Mouse (Mus musculus) urinary bladder, postnatal 25 days (tissue): Measurements from ENCODE around the gene Dnmt1.

Experiments used
- DNase-seq: peaks from one replicate; pipeline ENCODE4 v3.0.0; 2022; ENCODE audit warnings: low spot score

The Dnmt1 gene

DNA sequence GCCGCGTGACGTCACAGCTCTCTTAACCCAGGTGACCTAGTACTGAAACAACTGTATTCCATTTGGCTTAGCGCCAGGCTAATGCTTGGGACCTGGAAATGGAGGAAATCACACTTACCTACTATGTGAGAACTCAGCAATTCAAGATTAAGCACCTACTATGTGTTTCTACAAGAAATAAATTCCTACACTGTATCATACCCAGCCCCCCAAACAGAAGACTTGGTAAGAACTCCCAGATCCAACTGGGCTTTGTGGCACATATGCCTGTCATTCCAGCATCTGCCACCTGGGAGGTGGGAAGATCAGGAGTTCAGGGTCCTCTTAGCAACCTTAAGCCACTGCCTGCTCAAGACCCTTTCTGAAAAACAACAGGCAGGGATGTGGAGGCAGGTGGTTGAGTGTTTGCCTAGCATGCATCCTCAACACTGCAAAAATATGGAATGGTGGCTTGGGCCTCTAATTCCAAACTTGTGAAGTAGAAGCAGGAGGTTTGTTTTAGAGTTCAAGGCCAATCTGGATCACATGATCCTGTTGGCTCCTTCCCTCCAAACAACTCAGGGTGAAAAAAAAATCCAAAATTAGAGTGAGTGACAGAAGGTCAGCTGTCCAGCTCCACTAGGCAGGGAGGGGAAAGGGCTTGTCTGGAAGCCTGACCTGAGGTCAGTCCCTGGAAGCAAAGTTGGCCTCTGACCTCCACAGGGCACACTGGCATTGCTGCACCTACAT lies 17.4 kb upstream of the Dnmt1 start:
- DNase-seq: no peak

DNA sequence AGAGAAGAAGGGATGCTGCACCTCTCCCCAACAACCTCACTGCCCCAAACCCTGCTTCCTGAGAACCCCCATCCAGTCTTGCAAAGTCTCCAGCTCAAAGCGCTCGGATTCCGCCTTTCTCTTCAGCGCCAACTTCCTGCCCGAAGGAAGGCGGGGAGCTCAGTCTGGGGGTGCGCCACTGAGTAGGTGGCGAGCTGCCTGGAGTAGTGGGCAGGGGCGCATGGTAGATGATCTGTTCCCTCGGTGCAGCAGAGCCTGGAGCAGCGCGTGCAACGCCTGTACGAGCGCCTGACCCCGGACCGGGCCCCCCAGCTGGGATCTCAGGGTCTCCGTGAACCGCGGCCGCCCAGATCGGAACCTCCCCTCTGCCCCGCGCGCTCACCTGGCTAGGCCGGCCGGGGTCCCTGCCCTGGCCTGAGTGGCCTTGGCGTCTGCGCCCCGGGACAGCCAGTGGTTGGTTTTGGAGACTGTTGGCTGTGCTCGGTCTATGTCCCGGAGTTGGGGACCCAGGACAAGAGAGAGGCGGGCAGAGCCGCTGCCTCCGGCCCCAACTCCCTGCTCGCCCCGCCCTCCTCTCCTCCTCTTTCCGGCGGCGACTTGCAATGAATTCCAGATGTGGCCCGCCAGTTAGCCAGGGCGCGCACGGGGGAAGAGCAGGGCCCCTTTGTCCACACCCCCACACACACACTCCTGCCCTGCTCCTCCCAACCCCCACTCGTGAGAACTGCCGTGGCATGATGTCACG lies 16.7 kb upstream of the Dnmt1 start, which contains the start of gene S1pr2:
Gene S1pr2 (minus strand): TSS at position 566 of the 745 bp plus-strand sequence.
- peak; percentile 71 for DNase-seq

DNA sequence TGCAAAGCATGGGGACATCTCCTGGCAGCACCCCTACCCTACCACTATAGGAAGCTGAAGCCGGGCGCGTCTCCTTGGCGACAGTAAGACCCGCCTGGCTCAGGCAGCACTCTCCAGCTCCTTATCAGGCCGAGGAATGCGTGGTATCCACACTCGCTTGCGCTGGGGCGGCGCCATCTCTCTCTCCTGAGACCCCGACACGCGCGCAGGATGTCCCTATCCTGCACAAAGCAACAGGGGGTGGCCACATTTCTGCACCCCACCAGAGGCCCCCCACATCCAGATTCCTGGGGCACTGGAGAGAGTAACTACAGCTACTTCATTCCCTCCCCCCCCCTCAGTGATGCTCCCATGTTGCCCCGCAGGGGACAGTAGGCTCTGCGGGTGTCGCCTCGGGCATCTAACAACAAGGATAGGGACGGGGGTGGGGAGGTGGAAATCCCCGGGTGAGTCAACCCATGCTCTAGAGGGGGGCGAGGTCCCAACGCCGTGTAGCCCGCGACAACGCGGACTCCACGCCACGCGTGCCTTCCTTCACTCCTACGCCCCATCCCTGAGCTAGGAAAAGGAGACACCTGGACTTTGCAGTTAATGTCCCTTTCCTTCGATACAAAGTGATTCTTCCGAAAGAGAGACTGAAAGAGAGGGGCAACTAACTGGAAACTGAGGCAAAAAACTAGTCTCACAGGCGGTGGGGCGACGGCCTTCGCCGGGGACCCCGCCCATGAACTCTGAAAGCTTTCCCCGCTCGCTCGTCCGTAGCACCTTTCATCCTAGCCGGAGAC lies 15.9 kb upstream of the Dnmt1 start:
- DNase-seq: peak; percentile 43

GRCm38 (mm10) chr9:20973682-20974075 lies 14.0 kb upstream of the Dnmt1 start:
- DNase-seq: no peak

DNA sequence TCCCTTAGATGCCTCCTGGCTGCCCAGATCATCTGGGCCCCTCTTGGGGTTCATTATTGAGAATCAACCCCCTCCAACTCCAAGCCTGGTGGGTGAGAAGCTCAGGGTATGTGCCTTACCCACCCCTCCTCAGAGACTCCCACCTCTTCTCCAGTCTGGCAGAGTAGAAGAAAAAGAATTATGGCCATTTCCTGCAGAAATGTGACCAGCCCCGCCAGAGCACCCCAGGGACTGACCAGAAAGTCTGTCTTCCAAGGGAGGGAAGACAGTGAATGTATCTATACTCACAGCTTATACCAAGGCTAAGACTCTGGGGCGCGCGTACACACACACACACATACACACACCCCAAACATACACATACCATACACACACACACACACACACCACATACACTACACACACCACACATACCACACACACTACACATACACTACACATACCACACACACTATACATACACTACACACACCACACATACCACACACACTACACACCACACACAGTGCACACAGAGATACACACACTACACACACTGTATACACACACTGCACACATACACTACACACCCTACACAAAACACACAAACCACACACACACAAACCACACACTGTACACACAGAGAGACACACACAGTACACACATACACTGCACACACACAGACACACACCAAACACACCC lies 13.5 kb upstream of the Dnmt1 start:
- DNase-seq: no peak

- peak; percentile 47 for DNase-seq
Measured at GRCm38 (mm10) chr9:20972141-20972992, 12.7 kb upstream of the Dnmt1 start.

- DNase-seq: peak; percentile 13
Measured at GRCm38 (mm10) chr9:20971751-20972140, 12.1 kb upstream of the Dnmt1 start.

DNA sequence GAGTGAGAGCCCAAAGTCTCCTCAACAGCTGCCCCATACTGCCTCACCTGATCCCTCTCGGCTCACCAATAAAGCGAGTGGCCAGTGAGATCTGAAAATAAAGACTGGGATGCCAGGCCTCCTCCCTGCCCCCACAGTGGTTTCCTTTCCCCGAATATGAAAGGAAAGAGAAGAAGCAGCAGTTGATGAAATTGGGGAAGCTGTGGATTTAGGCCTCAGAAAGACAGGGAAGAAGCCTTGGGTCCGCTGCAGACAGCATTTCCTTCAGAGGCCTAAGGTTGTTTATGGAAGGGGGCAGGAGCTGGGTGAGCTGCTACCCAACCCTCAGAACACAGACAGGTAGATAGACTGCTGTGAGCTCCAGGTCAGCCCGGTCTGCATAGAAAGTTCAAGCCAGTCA lies 7.1 kb upstream of the Dnmt1 start:
- no peak for DNase-seq

GRCm38 (mm10) chr9:20966008-20966407 lies 6.3 kb upstream of the Dnmt1 start:
- DNase-seq: no peak

GRCm38 (mm10) chr9:20965606-20966005 lies 5.9 kb upstream of the Dnmt1 start:
- DNase-seq: no peak

DNA sequence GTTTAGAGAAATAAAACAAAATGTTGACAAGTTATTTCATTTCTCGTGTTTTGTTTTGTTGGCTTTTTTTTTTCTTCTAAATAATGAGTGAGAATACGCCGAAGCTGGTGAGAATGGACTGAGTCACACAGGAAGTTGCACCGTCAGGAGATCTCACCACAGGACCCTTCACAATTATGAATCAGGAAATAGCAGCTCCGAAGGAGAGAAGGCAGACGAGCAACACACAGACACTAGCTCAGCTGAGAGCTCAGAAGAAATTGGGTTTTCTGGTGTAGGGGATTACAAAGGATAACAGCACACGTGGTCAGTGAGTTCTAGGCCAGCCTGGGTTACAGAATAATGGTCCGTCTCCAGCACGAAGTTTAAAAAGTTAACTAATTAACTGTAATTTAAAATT lies 1.9 kb upstream of the Dnmt1 start:
- no peak for DNase-seq

DNA sequence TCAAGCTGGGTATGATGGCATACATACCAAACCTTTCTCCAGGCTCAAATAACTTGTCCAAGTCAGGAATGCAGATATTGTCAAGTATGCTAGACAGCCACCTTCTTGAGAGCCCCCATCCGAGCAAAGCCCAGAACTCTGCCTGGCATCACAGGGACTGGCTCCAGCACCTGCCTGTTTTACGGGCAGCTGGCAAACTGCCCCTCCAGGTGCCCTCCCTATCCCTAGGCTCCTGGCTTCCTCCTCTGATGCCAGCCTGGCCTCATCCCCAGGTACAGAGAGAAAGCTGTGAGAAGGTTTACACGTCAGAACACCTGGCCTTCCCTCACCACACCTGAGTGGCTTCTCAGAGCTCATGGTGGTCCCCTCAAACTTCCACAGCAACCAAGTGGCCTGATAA lies 2.7 kb downstream of the Dnmt1 start:
- no peak for DNase-seq

- peak; percentile 89 for DNase-seq
Measured at GRCm38 (mm10) chr9:20952520-20953227, 7.0 kb downstream of the Dnmt1 start.

GRCm38 (mm10) chr9:20951966-20952519 lies 7.6 kb downstream of the Dnmt1 start:
- peak; percentile 21 for DNase-seq

DNA sequence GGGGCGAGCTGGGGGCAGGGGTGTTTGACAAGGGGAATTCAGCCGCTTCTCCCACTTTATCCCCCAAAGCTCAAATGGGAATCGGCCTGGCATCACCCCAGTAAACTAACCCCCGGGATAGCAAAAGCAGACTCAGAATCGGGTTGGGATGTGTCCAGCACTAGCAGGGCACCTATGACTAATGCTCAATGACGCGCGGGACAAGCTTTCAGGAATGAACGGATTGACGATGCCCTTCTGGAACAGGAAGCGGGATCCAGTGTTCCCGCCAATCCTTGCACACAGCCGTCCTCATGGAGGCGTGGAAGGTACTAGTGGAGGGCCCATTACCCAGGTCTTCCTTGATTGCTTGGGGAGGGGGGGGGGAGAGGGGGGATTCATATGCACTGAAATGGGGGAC lies 8.2 kb downstream of the Dnmt1 start:
- DNase-seq: peak; percentile 29

DNA sequence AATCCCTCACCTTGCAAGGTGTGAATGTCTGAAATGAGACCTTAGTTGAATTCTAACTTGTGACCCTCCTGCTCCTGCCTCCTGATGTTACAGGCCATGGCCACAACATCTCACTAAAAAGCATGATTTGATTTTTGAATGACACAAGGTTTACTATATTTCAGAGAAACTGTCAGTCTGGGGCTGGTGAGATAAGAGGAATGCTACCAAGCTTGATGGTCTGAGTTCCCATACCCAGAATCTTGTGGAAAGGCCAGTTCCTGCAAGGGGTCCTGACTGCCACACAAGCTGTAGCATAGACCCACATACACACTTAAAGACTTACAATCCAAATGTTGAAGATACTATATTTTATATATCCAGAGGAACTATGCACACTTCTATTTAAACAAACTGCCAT lies 9.3 kb downstream of the Dnmt1 start:
- no peak for DNase-seq

DNA sequence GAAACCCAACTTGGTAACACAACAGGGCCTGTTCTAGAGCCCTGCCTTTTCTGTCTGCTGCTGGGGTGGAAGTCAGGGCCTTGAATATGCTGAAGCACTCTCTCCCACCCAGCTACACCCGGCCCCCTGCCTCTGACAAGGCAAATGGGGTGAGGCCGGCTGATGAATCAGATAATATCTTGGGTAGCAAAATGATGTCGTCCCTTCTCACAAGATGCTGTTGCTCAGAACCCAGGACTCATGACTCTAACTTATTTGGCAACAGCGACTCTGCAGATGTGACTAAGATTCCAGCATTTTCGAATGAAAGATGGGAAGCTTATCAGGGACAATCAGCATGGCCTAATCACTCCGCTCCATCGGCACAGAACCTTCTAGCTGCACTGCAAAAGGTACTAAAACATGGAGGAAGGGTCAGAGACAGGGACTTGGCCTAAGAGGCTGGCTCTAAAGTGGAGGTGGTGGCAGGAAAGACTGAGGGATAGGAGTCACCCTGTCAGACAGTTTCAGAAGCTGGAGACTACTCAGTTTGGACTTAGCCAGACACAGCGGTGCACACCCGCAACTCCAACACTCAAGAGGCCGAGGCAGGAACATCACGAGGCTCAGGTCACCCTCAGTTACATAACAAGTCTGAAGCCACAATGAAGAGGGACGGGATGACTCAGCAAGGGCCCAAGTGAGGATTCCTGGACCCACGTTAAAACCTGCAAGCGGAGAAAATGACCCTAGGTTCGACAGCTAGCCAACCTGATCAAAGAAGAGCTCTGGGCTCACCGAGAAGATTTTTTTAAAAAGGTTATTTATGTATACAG lies 13.4 kb downstream of the Dnmt1 start:
- no peak for DNase-seq

DNA sequence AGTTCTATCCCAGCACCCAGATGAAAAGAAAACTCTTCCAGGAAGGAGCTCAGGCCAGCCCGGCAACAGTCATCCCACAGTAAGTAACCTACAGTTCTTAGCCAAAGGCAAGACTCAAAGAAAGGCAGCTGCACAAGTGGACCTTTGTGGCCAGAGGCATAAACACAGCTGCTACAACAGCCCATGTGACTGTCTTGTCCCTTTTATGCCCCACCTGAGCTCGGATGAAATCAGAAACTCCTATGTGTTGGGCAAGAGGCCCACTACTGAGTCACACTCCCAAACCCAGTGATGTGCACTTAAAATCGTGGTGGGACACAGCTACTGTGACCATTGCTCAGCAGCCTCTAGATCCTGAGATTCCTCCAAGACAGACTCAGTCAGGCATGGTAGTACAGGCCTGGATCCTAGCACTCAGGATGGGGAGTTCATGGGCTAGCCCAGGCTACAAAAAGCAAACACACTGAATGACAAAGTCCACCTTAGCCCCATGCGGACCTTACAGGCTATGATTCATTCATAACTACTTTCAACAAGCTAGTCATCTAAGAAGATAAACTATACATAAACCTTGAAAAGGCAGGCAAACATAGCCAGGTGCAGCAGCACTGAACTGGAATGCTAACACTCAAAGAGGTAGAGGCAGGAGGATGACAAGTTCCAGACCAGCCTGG lies 14.9 kb downstream of the Dnmt1 start:
- DNase-seq: no peak

GRCm38 (mm10) chr9:20943911-20944310 lies 15.8 kb downstream of the Dnmt1 start:
- DNase-seq: no peak
